Mouse (Mus musculus) forebrain, postnatal 0 days (tissue): ENCODE data around the gene Ssxb9. TPM values are rescaled to one million over a fixed set of nuclear protein-coding genes. Genes with fewer than 3 reads are reported as not detected.
"Not testable (repeated sequence)": the region's sequence is repeated elsewhere in the genome, so short reads cannot be mapped to it uniquely, and the experiment has no call there.

ENCODE experiments used
- ATAC-seq: fragments of 200-750 bp; cut with Nextera tagmentation; 2 replicates; pipeline ENCODE4 v1.8.0; 2017; ENCODE audit warnings: mild to moderate bottlenecking, moderate library complexity
- DNase-seq: peaks from one replicate; pipeline ENCODE4 v3.0.0-alpha.2; 2015
- H3K27ac ChIP-seq: fragments of 300-500 bp; sonication (generic); 2 replicates; pipeline ENCODE4 v1.5.1; 2014; ENCODE audit warnings: low read depth, mild to moderate bottlenecking, antibody characterized with exemption, low read length, moderate library complexity, mixed read lengths
- H3K27me3 ChIP-seq: fragments of 300-500 bp; sonication (generic); 2 replicates; pipeline ENCODE4 v1.6.1; 2014; ENCODE audit warnings: mild to moderate bottlenecking, low read length, mixed read lengths; ENCODE audit not compliant: insufficient read depth
- H3K36me3 ChIP-seq: fragments of 300-500 bp; sonication (generic); 2 replicates; pipeline ENCODE4 v1.6.1; 2014; ENCODE audit warnings: mild to moderate bottlenecking, moderate library complexity; ENCODE audit not compliant: insufficient read depth
- H3K4me1 ChIP-seq: fragments of 300-500 bp; sonication (generic); 2 replicates; pipeline ENCODE4 v1.6.1; 2014; ENCODE audit warnings: antibody characterized with exemption; ENCODE audit not compliant: insufficient read depth
- H3K4me2 ChIP-seq: fragments of 300-500 bp; sonication (generic); 2 replicates; pipeline ENCODE4 v1.6.1; 2014; ENCODE audit warnings: low read depth, mild to moderate bottlenecking, moderate library complexity
- H3K4me3 ChIP-seq: fragments of 300-500 bp; sonication (generic); 2 replicates; pipeline ENCODE4 v1.5.1; 2014; ENCODE audit warnings: low read depth, low read length, mixed read lengths
- H3K9ac ChIP-seq: fragments of 300-500 bp; sonication (generic); 2 replicates; pipeline ENCODE4 v1.6.1; 2014; ENCODE audit warnings: mild to moderate bottlenecking
- H3K9me3 ChIP-seq: fragments of 300-500 bp; sonication (generic); 2 replicates; pipeline ENCODE4 v1.6.1; 2016; ENCODE audit warnings: low read length
- CTCF ChIP-seq: sonication (generic); IDR thresholded peaks from 2 replicates; pipeline ENCODE4 v1.5.1; 2016; ENCODE audit warnings: antibody characterized with exemption, control low read depth, low read depth
- WGBS: fragments of 180-500 bp; shearing (Covaris S2); extraction: QIAGEN DNeasy Blood & Tissue Kit; methylation state at CpG from one replicate; pipeline ENCODE4 v1.1.7; 2014; 5-methylcytosine and 5-hydroxymethylcytosine counted together
- polyA plus RNA-seq: library from polyadenylated mRNA; unstranded; fragments of >200 nt; fragmentation: Nextera tagmentation; extraction: Ambion mirVana; gene quantifications from 2 replicates; pipeline ENCODE4 v1.2.1, GENCODE M21; 2015
- total RNA-seq: library from RNA; depleted of rRNA; stranded (reverse); fragments of >200 nt; gene quantifications from 2 replicates; pipeline ENCODE4 v1.2.3, GENCODE M21; 2014; rRNA removed

The Ssxb9 gene
- total RNA-seq (not detected in 2 replicates), polyA plus RNA-seq (not detected in 2 replicates)

DNA sequence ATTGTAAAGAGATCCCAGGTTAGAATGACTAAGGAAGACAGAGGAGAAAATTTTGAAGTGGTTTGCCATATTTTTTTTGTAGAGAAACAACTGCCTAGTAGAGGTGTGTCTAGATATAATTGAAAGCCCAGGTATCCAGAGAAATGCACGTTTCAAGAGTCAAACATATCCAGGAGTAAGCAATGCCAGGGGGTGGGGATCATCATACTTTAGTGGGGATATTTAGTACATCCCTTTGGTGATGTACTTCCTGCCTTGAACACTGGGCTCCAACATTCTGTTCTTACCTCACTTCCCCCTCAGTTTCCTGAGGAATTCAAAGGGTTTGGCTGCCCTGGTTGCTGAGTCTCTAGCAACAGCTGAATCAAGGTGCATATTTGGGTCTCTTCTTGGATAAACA lies at the start of gene Ssxb9:
Ssxb9 (plus strand) TSS at position 301 of the 400 bp plus-strand sequence.
- not testable (repeated sequence) for H3K4me2 ChIP-seq, H3K36me3 ChIP-seq, H3K27ac ChIP-seq, ATAC-seq, H3K9ac ChIP-seq, H3K27me3 ChIP-seq, H3K9me3 ChIP-seq, H3K4me3 ChIP-seq, H3K4me1 ChIP-seq, DNase-seq
- 32% methylated on average over 1 of the region's 1 CpGs for WGBS

DNA sequence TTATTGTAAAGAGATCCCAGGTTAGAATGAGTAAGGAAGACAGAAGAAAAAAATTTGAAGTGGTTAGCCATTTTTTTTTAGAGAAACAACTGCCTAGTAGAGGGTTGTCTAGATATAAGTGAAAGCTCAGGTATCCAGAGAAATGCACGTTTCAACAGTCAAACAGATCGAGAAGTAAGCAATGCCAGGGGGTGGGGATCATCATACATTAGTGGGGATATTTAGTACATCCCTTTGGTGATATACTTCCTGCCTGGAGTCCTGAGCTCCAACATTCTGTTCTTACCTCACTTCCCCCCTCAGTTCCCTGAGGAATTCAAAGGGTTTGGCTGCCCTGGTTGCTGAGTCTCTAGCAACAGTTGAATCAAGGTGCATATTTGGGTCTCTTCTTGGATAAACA lies 39.7 kb upstream of the Ssxb9 start, which contains the start of gene Ssxb10:
Ssxb10 (plus strand) TSS at position 301 of the 400 bp plus-strand sequence.
- TF ChIP-seq CTCF: no peak
- Histone ChIP-seq H3K4me3 (no peak within 1 kb of the TSS), H3K4me2 (no peak within 1 kb of the TSS), H3K36me3 (no peaks in the 10 kb centered on the region), H3K9ac (no peak within 1 kb of the TSS), H3K4me1 (no peaks in the 10 kb centered on the region), H3K9me3 (no peaks in the 10 kb centered on the region), H3K27me3 (no peaks in the 10 kb centered on the region), H3K27ac (no peak within 1 kb of the TSS)
- ATAC-seq: no peak
- DNase-seq: no peak
- 53% methylated on average over 2 of the region's 2 CpGs for WGBS

DNA sequence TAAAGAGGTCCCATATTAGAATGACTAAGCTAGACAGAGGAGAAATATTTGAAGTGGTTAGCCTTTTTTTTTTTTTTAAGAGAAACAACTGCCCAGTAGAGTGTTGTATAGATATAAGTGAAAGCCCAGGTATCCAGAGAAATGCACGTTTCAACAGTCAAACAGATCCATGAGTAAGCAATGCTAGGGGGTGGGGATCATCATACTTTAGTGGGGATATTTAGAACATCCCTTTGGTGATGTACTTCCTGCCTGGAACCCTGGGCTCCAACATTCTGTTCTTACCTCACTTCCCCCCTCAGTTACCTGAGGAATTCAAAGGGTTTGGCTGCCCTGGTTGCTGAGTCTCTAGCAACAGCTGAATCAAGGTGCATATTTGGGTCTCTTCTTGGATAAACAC lies 46.2 kb downstream of the Ssxb9 start, which contains the start of gene Ssxb1:
Ssxb1 (plus strand) TSS at position 301 of the 400 bp plus-strand sequence.
- not testable (repeated sequence) for H3K27me3 ChIP-seq, H3K9ac ChIP-seq, H3K4me1 ChIP-seq, H3K4me3 ChIP-seq, H3K27ac ChIP-seq, H3K36me3 ChIP-seq, H3K4me2 ChIP-seq, DNase-seq, H3K9me3 ChIP-seq, ATAC-seq
- 26% methylated on average over 1 of the region's 1 CpGs for WGBS

Other genes starting within 250 kb of the Ssxb9 start
- gene Wdr13, start 234.1 kb upstream of the Ssxb9 start, total RNA-seq: 261 and 316 TPM in 2 replicates
- 45.2 and 58.4 TPM in 2 replicates for gene Wdr13, start 234.1 kb upstream of the Ssxb9 start, polyA plus RNA-seq
- gene Rbm3, start 221.1 kb upstream of the Ssxb9 start, total RNA-seq: 581 and 651 TPM in 2 replicates
- gene Rbm3, start 221.1 kb upstream of the Ssxb9 start, polyA plus RNA-seq: 541 and 677 TPM in 2 replicates
- 16.3 and 19.3 TPM in 2 replicates for gene Tbc1d25, start 190.8 kb upstream of the Ssxb9 start, total RNA-seq
- 19.4 and 22.7 TPM in 2 replicates for gene Tbc1d25, start 190.8 kb upstream of the Ssxb9 start, polyA plus RNA-seq
- 11.3 and 14.3 TPM in 2 replicates for gene Ebp, start 173.5 kb upstream of the Ssxb9 start, total RNA-seq
- gene Ebp, start 173.5 kb upstream of the Ssxb9 start, polyA plus RNA-seq: 20.0 and 23.9 TPM in 2 replicates
- 37.0 and 45.8 TPM in 2 replicates for gene Porcn, start 160.5 kb upstream of the Ssxb9 start, total RNA-seq
- gene Porcn, start 160.5 kb upstream of the Ssxb9 start, polyA plus RNA-seq: 39.4 and 46.6 TPM in 2 replicates
- gene Ftsj1, start 114.6 kb upstream of the Ssxb9 start, total RNA-seq: 36.9 and 44.9 TPM in 2 replicates
- 40.0 and 45.4 TPM in 2 replicates for gene Ftsj1, start 114.6 kb upstream of the Ssxb9 start, polyA plus RNA-seq
- 15.3 and 20.8 TPM in 2 replicates for gene Slc38a5, start 95.8 kb upstream of the Ssxb9 start, total RNA-seq
- 21.5 and 25.0 TPM in 2 replicates for gene Slc38a5, start 95.8 kb upstream of the Ssxb9 start, polyA plus RNA-seq
- not detected in 2 replicates for gene Ssxb10, start 39.6 kb upstream of the Ssxb9 start, total RNA-seq
- not detected in 2 replicates for gene Ssxb10, start 39.6 kb upstream of the Ssxb9 start, polyA plus RNA-seq
- not detected in 2 replicates for gene Ssxb1, start 46.3 kb downstream of the Ssxb9 start, total RNA-seq
- not detected in 2 replicates for gene Ssxb1, start 46.3 kb downstream of the Ssxb9 start, polyA plus RNA-seq
- not detected in 2 replicates for gene Ssxb2, start 94.7 kb downstream of the Ssxb9 start, total RNA-seq
- not detected in 2 replicates for gene Ssxb2, start 94.7 kb downstream of the Ssxb9 start, polyA plus RNA-seq
- not detected in 2 replicates for gene Gm14459, start 158.0 kb downstream of the Ssxb9 start, total RNA-seq
- not detected in 2 replicates for gene Gm14459, start 158.0 kb downstream of the Ssxb9 start, polyA plus RNA-seq
- not detected in 2 replicates for gene Ssxb6, start 181.3 kb downstream of the Ssxb9 start, total RNA-seq
- not detected in 2 replicates for gene Ssxb6, start 181.3 kb downstream of the Ssxb9 start, polyA plus RNA-seq
- gene Ssxb3, start 224.8 kb downstream of the Ssxb9 start, total RNA-seq: not detected in 2 replicates
- gene Ssxb3, start 224.8 kb downstream of the Ssxb9 start, polyA plus RNA-seq: not detected in 2 replicates